Mouse (Mus musculus): ENCODE data around the gene 1700003E16Rik. TPM values are rescaled to one million over a fixed set of nuclear protein-coding genes. Genes with fewer than 3 reads are reported as not detected.
A peak's percentile ranks its signal among the peaks of the same experiment; 100 is the strongest.

Gene 1700003E16Rik
- polyA plus RNA-seq, 1 experiment = 8.1 TPM

DNA sequence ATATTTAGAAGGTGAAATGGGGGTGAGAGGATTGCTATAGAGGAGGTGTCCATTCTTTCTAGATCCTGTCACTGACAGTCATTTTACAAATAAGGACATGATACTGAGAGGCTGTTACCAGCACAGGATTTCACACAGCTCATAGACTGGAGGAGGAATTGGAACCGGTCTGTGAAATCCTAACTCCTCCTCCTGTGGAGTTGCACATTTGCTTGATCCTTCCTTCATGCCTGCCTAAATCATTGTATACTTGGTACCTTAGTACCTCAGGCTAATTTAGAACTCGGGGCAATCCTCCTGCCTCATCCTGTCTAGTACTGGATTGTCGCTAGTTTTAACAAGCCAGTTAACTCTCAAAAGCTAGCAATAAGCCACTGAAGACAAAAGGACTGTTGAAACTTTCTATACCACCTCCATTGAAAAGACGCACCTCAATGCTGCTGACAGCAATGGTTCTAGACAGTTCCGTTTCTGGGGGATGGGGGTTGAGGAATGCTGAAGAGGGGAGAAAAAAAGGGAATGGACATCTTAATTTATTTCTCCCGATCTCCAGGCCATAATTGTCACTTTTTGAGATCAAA is 8.9 kb downstream of the 1700003E16Rik start:
- TF ChIP-seq POLR2A (IDR thresholded peaks at IDR 0.05; ENCODE audit: borderline replicate concordance, insufficient read depth, low read length) = no peak
- no peak for TF ChIP-seq CTCF (IDR thresholded peaks at IDR 0.05; ENCODE audit: borderline replicate concordance, insufficient read depth, low read depth, low read length)
- Histone ChIP-seq H3K4me1 (ENCODE audit: control insufficient read depth, insufficient read depth, low read length) (peaks cover 13% of the 10 kb centered on the region; the same call in 1 of the 2 replicates), H3K4me3 (replicated peaks; ENCODE audit: insufficient read depth, low read depth, low read length) (peak overlapping the region; percentile 49), H3K27me3 (ENCODE audit: control insufficient read depth, insufficient read depth, low read length) (no peaks in the 10 kb centered on the region), H3K27ac (ENCODE audit: insufficient read depth, low read length) (no peak overlapping the region; the same call in 1 of the 2 replicates)
- WGBS = 1% methylated on average over 6 of the region's 6 CpGs
- no peak for DNase-seq

- Histone ChIP-seq H3K27me3 (ENCODE audit: control insufficient read depth, insufficient read depth, low read length) (no peaks in the 10 kb centered on the region), H3K4me3 (replicated peaks; ENCODE audit: insufficient read depth, low read depth, low read length) (peak within 1 kb of the TSS; percentile 66), H3K4me1 (ENCODE audit: control insufficient read depth, insufficient read depth, low read length) (peaks cover 13% of the 10 kb centered on the region; the same call in 1 of the 2 replicates), H3K27ac (ENCODE audit: insufficient read depth, low read length) (peak within 1 kb of the TSS; percentile 84)
- TF ChIP-seq CTCF (IDR thresholded peaks at IDR 0.05; ENCODE audit: borderline replicate concordance, insufficient read depth, low read depth, low read length) (peak; percentile 71; the same call in 1 of the 2 replicates), POLR2A (IDR thresholded peaks at IDR 0.05; ENCODE audit: borderline replicate concordance, insufficient read depth, low read length) (peak; percentile 57)
- DNase-seq = peak; percentile 94 to 97
- WGBS = under 1% methylated on average over 58 of the region's 58 CpGs
These were observed 9.5 kb downstream of the 1700003E16Rik start, which contains the start of gene Dctn1 for GRCm38 (mm10) chr6:83165607-83166242. Gene Dctn1 (plus strand): TSS chr6:83165920.

GRCm38 (mm10) chr6:83166243-83166630 is 10.0 kb downstream of the 1700003E16Rik start:
- peaks cover 17% of the 10 kb centered on the region; the same call in 1 of the 2 replicates for H3K4me1 ChIP-seq (ENCODE audit: control insufficient read depth, insufficient read depth, low read length)
- under 1% methylated on average over 12 of the region's 12 CpGs for WGBS
- H3K4me3 ChIP-seq (replicated peaks; ENCODE audit: insufficient read depth, low read depth, low read length) = peak overlapping the region; percentile 66
- TF ChIP-seq POLR2A (IDR thresholded peaks at IDR 0.05; ENCODE audit: borderline replicate concordance, insufficient read depth, low read length) (no peak), CTCF (IDR thresholded peaks at IDR 0.05; ENCODE audit: borderline replicate concordance, insufficient read depth, low read depth, low read length) (no peak)
- H3K27ac ChIP-seq (ENCODE audit: insufficient read depth, low read length) = peak overlapping the region; percentile 16; the same call in 1 of the 2 replicates
- DNase-seq = no peak
- H3K27me3 ChIP-seq (ENCODE audit: control insufficient read depth, insufficient read depth, low read length) = no peaks in the 10 kb centered on the region

GRCm38 (mm10) chr6:83169872-83170271 is 13.7 kb downstream of the 1700003E16Rik start:
- H3K4me1 ChIP-seq (ENCODE audit: control insufficient read depth, insufficient read depth, low read length) = peaks cover 28% of the 10 kb centered on the region
- 68% methylated on average over 5 of the region's 5 CpGs for WGBS
- no peak for TF ChIP-seq CTCF (IDR thresholded peaks at IDR 0.05; ENCODE audit: borderline replicate concordance, insufficient read depth, low read depth, low read length)
- no peak for TF ChIP-seq POLR2A (IDR thresholded peaks at IDR 0.05; ENCODE audit: borderline replicate concordance, insufficient read depth, low read length)
- DNase-seq = no peak
- no peak overlapping the region for H3K4me3 ChIP-seq (replicated peaks; ENCODE audit: insufficient read depth, low read depth, low read length)
- no peaks in the 10 kb centered on the region for H3K27me3 ChIP-seq (ENCODE audit: control insufficient read depth, insufficient read depth, low read length)
- H3K27ac ChIP-seq (ENCODE audit: insufficient read depth, low read length) = no peak overlapping the region

DNA sequence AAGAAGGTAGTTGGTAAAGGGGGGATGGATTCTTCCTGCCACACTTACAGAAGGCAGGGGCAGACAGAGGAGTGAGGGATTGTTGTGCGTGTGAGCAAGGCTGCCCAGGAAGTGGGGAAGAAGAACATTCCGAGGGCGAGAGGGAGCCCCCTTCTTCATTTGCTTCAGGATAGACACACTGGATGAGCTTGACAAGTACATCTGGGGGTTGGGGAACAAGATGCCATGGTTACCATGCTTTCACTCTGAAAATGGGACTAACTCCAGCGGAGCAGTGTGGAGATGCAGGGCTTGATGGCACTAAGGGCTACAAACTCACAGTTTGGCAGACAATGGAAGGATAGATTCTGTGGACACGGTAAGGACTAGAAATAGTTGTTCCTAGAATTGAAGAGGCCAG is 14.9 kb downstream of the 1700003E16Rik start:
- Histone ChIP-seq H3K4me1 (ENCODE audit: control insufficient read depth, insufficient read depth, low read length) (peaks cover 32% of the 10 kb centered on the region), H3K4me3 (replicated peaks; ENCODE audit: insufficient read depth, low read depth, low read length) (no peak overlapping the region), H3K27ac (ENCODE audit: insufficient read depth, low read length) (no peak overlapping the region), H3K27me3 (ENCODE audit: control insufficient read depth, insufficient read depth, low read length) (no peaks in the 10 kb centered on the region)
- 50% methylated on average over 5 of the region's 5 CpGs for WGBS
- TF ChIP-seq POLR2A (IDR thresholded peaks at IDR 0.05; ENCODE audit: borderline replicate concordance, insufficient read depth, low read length) (no peak), CTCF (IDR thresholded peaks at IDR 0.05; ENCODE audit: borderline replicate concordance, insufficient read depth, low read depth, low read length) (no peak)
- no peak for DNase-seq

GRCm38 (mm10) chr6:83172240-83172920 is 16.2 kb downstream of the 1700003E16Rik start:
- TF ChIP-seq POLR2A (IDR thresholded peaks at IDR 0.05; ENCODE audit: borderline replicate concordance, insufficient read depth, low read length) (peak; percentile 61; the same call in 1 of the 2 replicates), CTCF (IDR thresholded peaks at IDR 0.05; ENCODE audit: borderline replicate concordance, insufficient read depth, low read depth, low read length) (no peak)
- H3K4me1 ChIP-seq (ENCODE audit: control insufficient read depth, insufficient read depth, low read length) = peaks cover 33% of the 10 kb centered on the region
- H3K27me3 ChIP-seq (ENCODE audit: control insufficient read depth, insufficient read depth, low read length) = no peaks in the 10 kb centered on the region
- H3K4me3 ChIP-seq (replicated peaks; ENCODE audit: insufficient read depth, low read depth, low read length) = peak overlapping the region; percentile 59
- WGBS = 23% methylated on average over 9 of the region's 9 CpGs
- peak overlapping the region; percentile 1 for H3K27ac ChIP-seq (ENCODE audit: insufficient read depth, low read length)
- peak; percentile 74 to 78 for DNase-seq

DNA sequence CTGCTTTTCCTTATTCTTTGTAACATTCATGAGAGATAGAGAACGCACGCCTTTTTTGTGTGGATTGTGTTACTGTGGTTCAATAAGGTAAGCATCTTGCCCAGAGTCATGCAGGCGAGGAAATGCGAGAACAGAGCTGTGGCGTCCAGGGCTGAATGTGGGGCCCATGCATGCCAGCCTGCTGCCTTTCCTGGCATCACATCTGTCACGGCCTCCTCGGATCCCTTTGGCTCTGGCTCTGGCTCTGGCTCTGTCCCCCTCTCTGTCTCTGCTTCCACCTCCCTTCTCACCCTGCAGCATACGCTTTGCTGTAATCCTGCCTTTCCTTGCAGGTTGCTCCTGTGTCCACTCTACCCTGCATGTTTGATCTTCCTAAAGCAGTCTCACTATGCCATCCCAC is 19.8 kb downstream of the 1700003E16Rik start:
- H3K4me1 ChIP-seq (ENCODE audit: control insufficient read depth, insufficient read depth, low read length) = peaks cover 39% of the 10 kb centered on the region
- H3K27me3 ChIP-seq (ENCODE audit: control insufficient read depth, insufficient read depth, low read length) = no peaks in the 10 kb centered on the region
- H3K27ac ChIP-seq (ENCODE audit: insufficient read depth, low read length) = no peak overlapping the region
- no peak for DNase-seq
- TF ChIP-seq POLR2A (IDR thresholded peaks at IDR 0.05; ENCODE audit: borderline replicate concordance, insufficient read depth, low read length) (no peak), CTCF (IDR thresholded peaks at IDR 0.05; ENCODE audit: borderline replicate concordance, insufficient read depth, low read depth, low read length) (no peak)
- no peak overlapping the region for H3K4me3 ChIP-seq (replicated peaks; ENCODE audit: insufficient read depth, low read depth, low read length)
- whole genome bisulfite sequencing = 20% methylated on average over 8 of the region's 8 CpGs
